Mouse (Mus musculus): ENCODE measurements around the gene Ankrd13d. TPM values are rescaled to one million over a fixed set of nuclear protein-coding genes. Genes with fewer than 3 reads are reported as not detected.

Gene Ankrd13d
- polyA plus RNA-seq, 1 experiment from 2014 or later, result 2.0 TPM

- no peak for ATAC-seq
- TF ChIP-seq CTCF (IDR thresholded peaks at IDR 0.05) (no peak), EP300 (IDR thresholded peaks at IDR 0.05) (no peak)
- Histone ChIP-seq H3K36me3 (ENCODE audit: insufficient read depth, low read length) (peaks cover 58% of the 10 kb centered on the region), H3K27ac (ENCODE audit: low read length) (no peak overlapping the region), H3K27me3 (replicated peaks; ENCODE audit: insufficient read depth, low read length) (no peaks in the 10 kb centered on the region), H3K4me2 (replicated peaks; ENCODE audit: low read depth, low read length) (no peak overlapping the region), H3K4me1 (ENCODE audit: insufficient read depth, low read depth, low read length) (no peaks in the 10 kb centered on the region), H3K4me3 (ENCODE audit: low read depth, low read length) (no peak overlapping the region), H3K9ac (replicated peaks; ENCODE audit: low read depth) (no peak overlapping the region), H3K9me3 (ENCODE audit: low read length) (no peaks in the 10 kb centered on the region)
- WGBS, result 81% methylated on average over 3 of the region's 3 CpGs
- no peak for DNase-seq (ENCODE audit: low spot score)
Measured at GRCm38 (mm10) chr19:4326106-4326505, 43.2 kb upstream of the Ankrd13d start.

GRCm38 (mm10) chr19:4322134-4322533, 39.2 kb upstream of the Ankrd13d start:
- no peak overlapping the region for H3K9ac ChIP-seq (replicated peaks; ENCODE audit: low read depth)
- no peaks in the 10 kb centered on the region for H3K4me1 ChIP-seq (ENCODE audit: insufficient read depth, low read depth, low read length)
- H3K27ac ChIP-seq (ENCODE audit: low read length), result no peak overlapping the region
- no peak for ATAC-seq
- DNase-seq (ENCODE audit: low spot score), result no peak
- WGBS, result 85% methylated on average over 3 of the region's 3 CpGs
- H3K27me3 ChIP-seq (replicated peaks; ENCODE audit: insufficient read depth, low read length), result no peaks in the 10 kb centered on the region
- no peaks in the 10 kb centered on the region for H3K9me3 ChIP-seq (ENCODE audit: low read length)
- TF ChIP-seq EP300 (IDR thresholded peaks at IDR 0.05), result no peak
- no peak overlapping the region for H3K4me3 ChIP-seq (ENCODE audit: low read depth, low read length)
- no peak overlapping the region for H3K4me2 ChIP-seq (replicated peaks; ENCODE audit: low read depth, low read length)
- H3K36me3 ChIP-seq (ENCODE audit: insufficient read depth, low read length), result peaks cover 57% of the 10 kb centered on the region

GRCm38 (mm10) chr19:4321622-4322021, 38.7 kb upstream of the Ankrd13d start:
- Histone ChIP-seq H3K9ac (replicated peaks; ENCODE audit: low read depth) (no peak overlapping the region), H3K36me3 (ENCODE audit: insufficient read depth, low read length) (peaks cover 53% of the 10 kb centered on the region), H3K9me3 (ENCODE audit: low read length) (no peaks in the 10 kb centered on the region), H3K27me3 (replicated peaks; ENCODE audit: insufficient read depth, low read length) (no peaks in the 10 kb centered on the region), H3K4me2 (replicated peaks; ENCODE audit: low read depth, low read length) (no peak overlapping the region), H3K4me3 (ENCODE audit: low read depth, low read length) (no peak overlapping the region), H3K27ac (ENCODE audit: low read length) (no peak overlapping the region), H3K4me1 (ENCODE audit: insufficient read depth, low read depth, low read length) (no peaks in the 10 kb centered on the region)
- DNase-seq (ENCODE audit: low spot score) (no peak), ATAC-seq (no peak)
- WGBS, result 100% methylated on average over 1 of the region's 1 CpGs
- TF ChIP-seq EP300 (IDR thresholded peaks at IDR 0.05) (no peak), CTCF (IDR thresholded peaks at IDR 0.05) (no peak)

GRCm38 (mm10) chr19:4319272-4319671, 36.3 kb upstream of the Ankrd13d start:
- H3K4me3 ChIP-seq (ENCODE audit: low read depth, low read length), result no peak overlapping the region
- WGBS, result 66% methylated on average over 4 of the region's 4 CpGs
- DNase-seq (ENCODE audit: low spot score) (no peak), ATAC-seq (no peak)
- H3K36me3 ChIP-seq (ENCODE audit: insufficient read depth, low read length), result peaks cover 36% of the 10 kb centered on the region
- no peak overlapping the region for H3K27ac ChIP-seq (ENCODE audit: low read length)
- no peaks in the 10 kb centered on the region for H3K9me3 ChIP-seq (ENCODE audit: low read length)
- TF ChIP-seq EP300 (IDR thresholded peaks at IDR 0.05), result no peak
- no peak for TF ChIP-seq CTCF (IDR thresholded peaks at IDR 0.05)
- no peaks in the 10 kb centered on the region for H3K27me3 ChIP-seq (replicated peaks; ENCODE audit: insufficient read depth, low read length)
- no peaks in the 10 kb centered on the region for H3K4me1 ChIP-seq (ENCODE audit: insufficient read depth, low read depth, low read length)
- no peak overlapping the region for H3K4me2 ChIP-seq (replicated peaks; ENCODE audit: low read depth, low read length)
- no peak overlapping the region for H3K9ac ChIP-seq (replicated peaks; ENCODE audit: low read depth)

GRCm38 (mm10) chr19:4317181-4317580, 34.2 kb upstream of the Ankrd13d start:
- Histone ChIP-seq H3K27ac (ENCODE audit: low read length) (no peak overlapping the region), H3K9ac (replicated peaks; ENCODE audit: low read depth) (no peak overlapping the region), H3K36me3 (ENCODE audit: insufficient read depth, low read length) (peaks cover 31% of the 10 kb centered on the region), H3K9me3 (ENCODE audit: low read length) (no peaks in the 10 kb centered on the region), H3K4me2 (replicated peaks; ENCODE audit: low read depth, low read length) (no peak overlapping the region), H3K27me3 (replicated peaks; ENCODE audit: insufficient read depth, low read length) (no peaks in the 10 kb centered on the region), H3K4me3 (ENCODE audit: low read depth, low read length) (no peak overlapping the region), H3K4me1 (ENCODE audit: insufficient read depth, low read depth, low read length) (no peaks in the 10 kb centered on the region)
- WGBS, result 84% methylated on average over 3 of the region's 3 CpGs
- DNase-seq (ENCODE audit: low spot score) (no peak), ATAC-seq (no peak)
- TF ChIP-seq CTCF (IDR thresholded peaks at IDR 0.05), result no peak
- no peak for TF ChIP-seq EP300 (IDR thresholded peaks at IDR 0.05)

GRCm38 (mm10) chr19:4315223-4315944, 32.4 kb upstream of the Ankrd13d start:
- Histone ChIP-seq H3K27ac (ENCODE audit: low read length) (no peak overlapping the region), H3K4me2 (replicated peaks; ENCODE audit: low read depth, low read length) (no peak overlapping the region), H3K9me3 (ENCODE audit: low read length) (no peaks in the 10 kb centered on the region), H3K9ac (replicated peaks; ENCODE audit: low read depth) (no peak overlapping the region), H3K4me3 (ENCODE audit: low read depth, low read length) (no peak overlapping the region), H3K36me3 (ENCODE audit: insufficient read depth, low read length) (peaks cover 16% of the 10 kb centered on the region), H3K27me3 (replicated peaks; ENCODE audit: insufficient read depth, low read length) (no peaks in the 10 kb centered on the region), H3K4me1 (ENCODE audit: insufficient read depth, low read depth, low read length) (no peaks in the 10 kb centered on the region)
- WGBS, result 60% methylated on average over 6 of the region's 6 CpGs
- TF ChIP-seq EP300 (IDR thresholded peaks at IDR 0.05) (no peak), CTCF (IDR thresholded peaks at IDR 0.05) (no peak)
- DNase-seq (ENCODE audit: low spot score) (peak; percentile 35), ATAC-seq (peak; percentile 43)
